Comparison of ENCODE assay signal across 15 mouse cellular contexts in genomic region chr6:143213461-143213860, GRCm38 (mm10).
"Had no signal": no experiment of that assay in that cellular context is flagged by ENCODE, and none has a peak within 500 bp of the region (broad histone marks: within the 10 kb centered on the region; RNA-seq: fewer than 3 reads in every experiment).

No protein-coding gene starts in this region.

- H3K4me2 ChIP-seq: neural tube, embryonic 12.5 days; neural tube, embryonic 13.5 days; neural tube, embryonic 15.5 days; stomach, embryonic 15.5 days had no signal

- DNase-seq: retina, postnatal 1 day; right cerebral cortex, adult 18-20 months; right cerebral cortex, postnatal 14 days; right cerebral cortex, postnatal 25 days; right cerebral cortex, postnatal 4 days; spleen, adult 18-20 months; thymus, adult 2 months; thymus, postnatal 25 days; thymus, postnatal 36 days; thymus, postnatal 4 days had no signal

- H3K4me3 ChIP-seq: neural tube, embryonic 12.5 days; neural tube, embryonic 13.5 days; neural tube, embryonic 15.5 days; stomach, embryonic 15.5 days had no signal

- H3K36me3 ChIP-seq: stomach, embryonic 15.5 days had no signal

- H3K9ac ChIP-seq: neural tube, embryonic 12.5 days; neural tube, embryonic 13.5 days; neural tube, embryonic 15.5 days; stomach, embryonic 15.5 days had no signal

- H3K27ac ChIP-seq: neural tube, embryonic 12.5 days; neural tube, embryonic 13.5 days; neural tube, embryonic 15.5 days; stomach, embryonic 15.5 days; stomach, postnatal 0 days had no signal

- H3K27me3 ChIP-seq: neural tube, embryonic 12.5 days; neural tube, embryonic 13.5 days; neural tube, embryonic 15.5 days; stomach, embryonic 15.5 days had no signal

- H3K4me1 ChIP-seq: neural tube, embryonic 12.5 days; neural tube, embryonic 15.5 days; stomach, embryonic 15.5 days had no signal
